Mouse (Mus musculus) kidney, embryonic 16.5 days (tissue): Measurements from ENCODE around the gene Fgfr2. TPM values are rescaled to one million over a fixed set of nuclear protein-coding genes. Genes with fewer than 3 reads are reported as not detected.
A peak's percentile ranks its signal among the peaks of the same experiment; 100 is the strongest.

Experiments used
- ATAC-seq: fragments of 200-750 bp; cut with Nextera tagmentation; 2 replicates; pipeline ENCODE4 v1.8.0; 2017; ENCODE audit warnings: moderate TSS enrichment; ENCODE audit not compliant: low FRiP score, low TSS enrichment
- H3K27ac ChIP-seq: fragments of 300-500 bp; sonication (generic); 2 replicates; pipeline ENCODE4 v1.5.1; 2014; ENCODE audit warnings: low read length
- H3K27me3 ChIP-seq: fragments of 300-500 bp; sonication (generic); 2 replicates; pipeline ENCODE4 v1.6.1; 2014; ENCODE audit warnings: low read length, control low read depth, mixed read lengths; ENCODE audit not compliant: insufficient read depth
- H3K36me3 ChIP-seq: fragments of 300-500 bp; sonication (generic); 2 replicates; pipeline ENCODE4 v1.6.1; 2014; ENCODE audit warnings: low read length, control low read depth, mixed read lengths; ENCODE audit not compliant: insufficient read depth
- H3K4me1 ChIP-seq: fragments of 300-500 bp; sonication (generic); 2 replicates; pipeline ENCODE4 v1.6.1; 2014; ENCODE audit warnings: low read length, control low read depth, mixed read lengths; ENCODE audit not compliant: insufficient read depth
- H3K4me2 ChIP-seq: fragments of 300-500 bp; sonication (generic); replicated peaks from 2 replicates; pipeline ENCODE4 v1.6.1; 2014; ENCODE audit warnings: low read depth, low read length
- H3K4me3 ChIP-seq: fragments of 300-500 bp; sonication (generic); 2 replicates; pipeline ENCODE4 v1.5.1; 2014; ENCODE audit warnings: mild to moderate bottlenecking, low read length
- H3K9ac ChIP-seq: fragments of 300-500 bp; sonication (generic); replicated peaks from 2 replicates; pipeline ENCODE4 v1.6.1; 2014; ENCODE audit warnings: low read length
- H3K9me3 ChIP-seq: fragments of 300-500 bp; sonication (generic); 2 replicates; pipeline ENCODE4 v1.6.1; 2016; ENCODE audit warnings: low read length, control low read depth
- WGBS: fragments of 180-500 bp; shearing (Covaris S2); extraction: QIAGEN DNeasy Blood & Tissue Kit; methylation state at CpG from one replicate; pipeline ENCODE4 v1.1.7; 2014; 5-methylcytosine and 5-hydroxymethylcytosine counted together
- polyA plus RNA-seq: library from polyadenylated mRNA; unstranded; fragments of >200 nt; fragmentation: Nextera tagmentation; extraction: Ambion mirVana; gene quantifications from 2 replicates; pipeline ENCODE4 v1.2.1, GENCODE M21; 2015

Gene Fgfr2
- polyA plus RNA-seq, 1 experiment from 2014 or later = 118 TPM

- H3K9ac ChIP-seq = no peak overlapping the region
- 67% methylated on average over 6 of the region's 6 CpGs for WGBS
Observed at GRCm38 (mm10) chr7:130315221-130315620, 2807.9 kb downstream of the Fgfr2 start.

GRCm38 (mm10) chr7:130314658-130315057, 2808.5 kb downstream of the Fgfr2 start:
- no peak overlapping the region for H3K9ac ChIP-seq
- peaks cover 2% of the 10 kb centered on the region for H3K4me1 ChIP-seq
- no peaks in the 10 kb centered on the region for H3K27me3 ChIP-seq
- no peak overlapping the region for H3K4me2 ChIP-seq
- no peak overlapping the region for H3K27ac ChIP-seq
- no peaks in the 10 kb centered on the region for H3K36me3 ChIP-seq
- ATAC-seq = no peak
- WGBS = 93% methylated on average over 6 of the region's 6 CpGs
- H3K9me3 ChIP-seq = no peaks in the 10 kb centered on the region
- no peak overlapping the region for H3K4me3 ChIP-seq

More at GRCm38 (mm10) chr7:130315221-130315620, 2807.9 kb downstream of the Fgfr2 start:
- Histone ChIP-seq H3K4me3 (no peak overlapping the region), H3K27ac (no peak overlapping the region), H3K36me3 (no peaks in the 10 kb centered on the region), H3K27me3 (no peaks in the 10 kb centered on the region), H3K4me2 (no peak overlapping the region), H3K9me3 (no peaks in the 10 kb centered on the region), H3K4me1 (peaks cover 8% of the 10 kb centered on the region)
- no peak for ATAC-seq

GRCm38 (mm10) chr7:130311362-130311761, 2811.8 kb downstream of the Fgfr2 start:
- H3K4me3 ChIP-seq = no peak overlapping the region
- ATAC-seq = no peak

GRCm38 (mm10) chr7:130309180-130309579, 2814.0 kb downstream of the Fgfr2 start:
- Histone ChIP-seq H3K36me3 (no peaks in the 10 kb centered on the region), H3K9me3 (no peaks in the 10 kb centered on the region), H3K4me3 (no peak overlapping the region), H3K4me2 (no peak overlapping the region), H3K27me3 (no peaks in the 10 kb centered on the region), H3K9ac (no peak overlapping the region), H3K27ac (no peak overlapping the region), H3K4me1 (no peaks in the 10 kb centered on the region)
- no peak for ATAC-seq
- 92% methylated on average over 2 of the region's 2 CpGs for whole genome bisulfite sequencing

More at GRCm38 (mm10) chr7:130311362-130311761, 2811.8 kb downstream of the Fgfr2 start:
- no peaks in the 10 kb centered on the region for H3K4me1 ChIP-seq
- no peak overlapping the region for H3K27ac ChIP-seq
- no peaks in the 10 kb centered on the region for H3K9me3 ChIP-seq
- no peaks in the 10 kb centered on the region for H3K27me3 ChIP-seq
- no peak overlapping the region for H3K9ac ChIP-seq
- no peaks in the 10 kb centered on the region for H3K36me3 ChIP-seq
- no peak overlapping the region for H3K4me2 ChIP-seq
- 83% methylated on average over 4 of the region's 4 CpGs for WGBS

GRCm38 (mm10) chr7:130307036-130307435, 2816.1 kb downstream of the Fgfr2 start:
- no peaks in the 10 kb centered on the region for H3K9me3 ChIP-seq
- no peaks in the 10 kb centered on the region for H3K36me3 ChIP-seq
- no peak overlapping the region for H3K9ac ChIP-seq
- no peaks in the 10 kb centered on the region for H3K27me3 ChIP-seq
- H3K4me2 ChIP-seq = no peak overlapping the region
- no peak overlapping the region for H3K27ac ChIP-seq
- WGBS = 83% methylated on average over 3 of the region's 3 CpGs
- ATAC-seq = no peak
- no peaks in the 10 kb centered on the region for H3K4me1 ChIP-seq
- no peak overlapping the region for H3K4me3 ChIP-seq

- Histone ChIP-seq H3K27me3 (no peaks in the 10 kb centered on the region), H3K27ac (no peak overlapping the region), H3K9ac (no peak overlapping the region), H3K9me3 (no peaks in the 10 kb centered on the region), H3K4me2 (no peak overlapping the region), H3K36me3 (no peaks in the 10 kb centered on the region), H3K4me1 (no peaks in the 10 kb centered on the region), H3K4me3 (no peak overlapping the region)
- WGBS = 90% methylated on average over 1 of the region's 1 CpGs
- ATAC-seq = no peak
Observed at GRCm38 (mm10) chr7:130304642-130305041, 2818.5 kb downstream of the Fgfr2 start.

- H3K4me3 ChIP-seq = no peak overlapping the region
- no peaks in the 10 kb centered on the region for H3K27me3 ChIP-seq
- WGBS = 48% methylated on average over 8 of the region's 8 CpGs
- no peak overlapping the region for H3K9ac ChIP-seq
- H3K4me2 ChIP-seq = no peak overlapping the region
- no peaks in the 10 kb centered on the region for H3K9me3 ChIP-seq
- 0 out of 2 replicates have a peak, but pooled peaks cover 5% of the 10 kb centered on the region for H3K4me1 ChIP-seq
- no peak for ATAC-seq
- no peaks in the 10 kb centered on the region for H3K36me3 ChIP-seq
- H3K27ac ChIP-seq = no peak overlapping the region
Observed at GRCm38 (mm10) chr7:130303464-130303863, 2819.7 kb downstream of the Fgfr2 start.

GRCm38 (mm10) chr7:130300606-130301005, 2822.5 kb downstream of the Fgfr2 start:
- H3K27ac ChIP-seq = no peak overlapping the region
- H3K9ac ChIP-seq = no peak overlapping the region
- 0 out of 2 replicates have a peak, but pooled peaks cover 5% of the 10 kb centered on the region for H3K4me1 ChIP-seq
- H3K27me3 ChIP-seq = no peaks in the 10 kb centered on the region
- H3K4me3 ChIP-seq = no peak overlapping the region
- no peaks in the 10 kb centered on the region for H3K9me3 ChIP-seq
- 94% methylated on average over 3 of the region's 3 CpGs for WGBS
- H3K4me2 ChIP-seq = no peak overlapping the region
- no peak for ATAC-seq
- H3K36me3 ChIP-seq = no peaks in the 10 kb centered on the region

- Histone ChIP-seq H3K4me2 (no peak overlapping the region), H3K27me3 (no peaks in the 10 kb centered on the region), H3K4me1 (0 out of 2 replicates have a peak, but pooled peaks cover 5% of the 10 kb centered on the region), H3K27ac (no peak overlapping the region), H3K9ac (no peak overlapping the region), H3K36me3 (no peaks in the 10 kb centered on the region), H3K4me3 (no peak overlapping the region), H3K9me3 (no peaks in the 10 kb centered on the region)
- ATAC-seq = peak; percentile 47; the same call in 1 of the 2 replicates
- WGBS = 56% methylated on average over 3 of the region's 3 CpGs
Observed at GRCm38 (mm10) chr7:130298926-130299594, 2824.1 kb downstream of the Fgfr2 start.

GRCm38 (mm10) chr7:130291179-130291578, 2832.0 kb downstream of the Fgfr2 start:
- ATAC-seq = 0 out of 2 replicates have a peak, but pooled peaks have one; percentile 13
- Histone ChIP-seq H3K27me3 (no peaks in the 10 kb centered on the region), H3K27ac (no peak overlapping the region), H3K4me1 (peaks cover 23% of the 10 kb centered on the region), H3K4me2 (no peak overlapping the region), H3K4me3 (no peak overlapping the region), H3K36me3 (no peaks in the 10 kb centered on the region), H3K9me3 (no peaks in the 10 kb centered on the region), H3K9ac (no peak overlapping the region)
- WGBS = 76% methylated on average over 6 of the region's 6 CpGs
